Mouse (Mus musculus) lung, postnatal 0 days (tissue): ENCODE results near the gene Tap2.

Experiments used
- CTCF ChIP-seq: IDR thresholded peaks from 2 replicates; pipeline ENCODE4 v1.5.1; 2016; ENCODE audit warnings: antibody characterized with exemption, mild to moderate bottlenecking
- EP300 ChIP-seq: IDR thresholded peaks from 2 replicates; pipeline ENCODE4 v1.6.1; 2016; ENCODE audit warnings: antibody characterized with exemption, mild to moderate bottlenecking, control low read depth

GRCm38 (mm10) chr17:34261502-34261901 lies 58.2 kb downstream of the Tap2 start:
- TF ChIP-seq CTCF = no peak
- no peak for TF ChIP-seq EP300
